Mouse (Mus musculus) myocyte (in vitro differentiated cells): ENCODE measurements around the gene Entpd7. TPM values are rescaled to one million over a fixed set of nuclear protein-coding genes. Genes with fewer than 3 reads are reported as not detected.

Experiments used
- H3K27me3 ChIP-seq: one replicate; pipeline ENCODE4 v1.6.1; 2011; ENCODE audit not compliant: control insufficient read depth, insufficient read depth, insufficient read length
- H3K36me3 ChIP-seq: one replicate; pipeline ENCODE4 v1.6.1; 2011; ENCODE audit not compliant: control insufficient read depth, insufficient read depth
- H3K4me2 ChIP-seq: one replicate; pipeline ENCODE4 v1.6.1; 2011; ENCODE audit warnings: low read depth, control low read depth
- H3K4me3 ChIP-seq: one replicate; pipeline ENCODE4 v1.5.1; 2011; ENCODE audit warnings: mild to moderate bottlenecking, control low read depth, moderate library complexity
- H3K79me2 ChIP-seq: one replicate; pipeline ENCODE4 v1.6.1; 2011; ENCODE audit not compliant: control insufficient read depth, insufficient read depth
- H3ac ChIP-seq: one replicate; pipeline ENCODE4 v1.6.1; 2011; ENCODE audit not compliant: control insufficient read depth, insufficient read length
- CEBPB ChIP-seq: IDR thresholded peaks from 2 replicates; pipeline ENCODE4 v1.6.1; 2011; ENCODE audit warnings: mild to moderate bottlenecking, moderate library complexity; ENCODE audit not compliant: poor library complexity, insufficient read depth, severe bottlenecking
- E2F4 ChIP-seq: IDR thresholded peaks from one replicate; pipeline ENCODE4 v1.6.1; 2011; ENCODE audit warnings: mild to moderate bottlenecking, control low read depth, moderate library complexity; ENCODE audit not compliant: insufficient read depth
- MAX ChIP-seq: IDR thresholded peaks from one replicate; pipeline ENCODE4 v1.6.1; 2011; ENCODE audit warnings: low read depth, mild to moderate bottlenecking, control low read depth
- MYOD1 ChIP-seq, 3 experiments: IDR thresholded peaks; one replicate each; pipeline ENCODE4 v1.6.1; 2011; ENCODE audit warnings: control low read depth in 2 of 3, low read depth in 2 of 3, mild to moderate bottlenecking in 2 of 3, moderate library complexity in 1 of 3; ENCODE audit not compliant: insufficient read length in 2 of 3, control insufficient read depth in 1 of 3
- MYOG ChIP-seq, 3 experiments: IDR thresholded peaks; one replicate each; pipeline ENCODE4 v1.6.1; 2011; ENCODE audit warnings: control low read depth in 2 of 3, low read depth in 2 of 3, mild to moderate bottlenecking in 2 of 3; ENCODE audit not compliant: insufficient read length in 2 of 3, control insufficient read depth in 1 of 3, insufficient read depth in 1 of 3
- POLR2A ChIP-seq: IDR thresholded peaks from one replicate; pipeline ENCODE4 v1.6.1; 2011; ENCODE audit warnings: low read depth, mild to moderate bottlenecking, control low read depth, moderate library complexity; ENCODE audit not compliant: insufficient read length
- POLR2AphosphoS2 ChIP-seq: IDR thresholded peaks from one replicate; pipeline ENCODE4 v1.6.1; 2011; ENCODE audit warnings: low read depth, control low read depth; ENCODE audit not compliant: insufficient read length
- REST ChIP-seq: IDR thresholded peaks from one replicate; pipeline ENCODE4 v1.6.1; 2011; ENCODE audit warnings: mild to moderate bottlenecking, control low read depth, moderate library complexity; ENCODE audit not compliant: insufficient read depth, insufficient read length
- SRF ChIP-seq: IDR thresholded peaks from one replicate; pipeline ENCODE4 v1.6.1; 2011; ENCODE audit warnings: low read depth; ENCODE audit not compliant: control insufficient read depth, insufficient read length
- TCF12 ChIP-seq: IDR thresholded peaks from one replicate; pipeline ENCODE4 v1.6.1; 2011; ENCODE audit warnings: mild to moderate bottlenecking, control low read depth; ENCODE audit not compliant: poor library complexity, insufficient read depth, severe bottlenecking
- TCF3 ChIP-seq: IDR thresholded peaks from one replicate; pipeline ENCODE4 v1.6.1; 2011; ENCODE audit warnings: low read depth, control low read depth; ENCODE audit not compliant: insufficient read length
- USF1 ChIP-seq: IDR thresholded peaks from one replicate; pipeline ENCODE4 v1.6.1; 2011; ENCODE audit warnings: low read depth, mild to moderate bottlenecking, control low read depth, moderate library complexity
- polyA plus RNA-seq: library from polyadenylated mRNA; unstranded; fragments of >200 nt; fragmentation: generic; extraction: Trizol; gene quantifications from one replicate; pipeline ENCODE4 v1.2.1, GENCODE M21; 2012; ENCODE audit warnings: missing spikeins

The Entpd7 gene
- polyA plus RNA-seq, 1 experiment, result 2.2 TPM

- Histone ChIP-seq H3K79me2 (no peaks in the 10 kb centered on the region), H3ac (no peak overlapping the region), H3K36me3 (peaks cover 6% of the 10 kb centered on the region), H3K4me2 (no peak overlapping the region), H3K27me3 (no peaks in the 10 kb centered on the region), H3K4me3 (no peak overlapping the region)
- no peak for TF ChIP-seq USF1
Measured at GRCm38 (mm10) chr19:43726510-43727146, 37.2 kb downstream of the Entpd7 start.

GRCm38 (mm10) chr19:43729296-43730036 is 40.0 kb downstream of the Entpd7 start:
- no peaks in the 10 kb centered on the region for H3K36me3 ChIP-seq
- H3K79me2 ChIP-seq, result no peaks in the 10 kb centered on the region
- H3K4me3 ChIP-seq, result no peak overlapping the region
- TF ChIP-seq TCF12, result no peak
- TF ChIP-seq POLR2AphosphoS2, result no peak
- TF ChIP-seq MYOD1 (IDR thresholded peaks at IDR 0.05; ENCODE audit: control insufficient read depth in 1 of 3, insufficient read length in 2 of 3, low read depth in 2 of 3), result no peak
- no peak for TF ChIP-seq E2F4
- no peak for TF ChIP-seq MYOG (IDR thresholded peaks at IDR 0.05; ENCODE audit: control insufficient read depth in 1 of 3, insufficient read depth in 1 of 3, insufficient read length in 2 of 3, low read depth in 2 of 3)
- TF ChIP-seq USF1, result no peak
- TF ChIP-seq CEBPB, result no peak
- TF ChIP-seq SRF, result no peak
- no peak for TF ChIP-seq TCF3
- TF ChIP-seq POLR2A, result no peak
- no peak for TF ChIP-seq MAX
- TF ChIP-seq REST, result no peak
- no peaks in the 10 kb centered on the region for H3K27me3 ChIP-seq
- no peak overlapping the region for H3K4me2 ChIP-seq
- H3ac ChIP-seq, result no peak overlapping the region

- H3K36me3 ChIP-seq, result no peaks in the 10 kb centered on the region
- no peak overlapping the region for H3K4me2 ChIP-seq
- no peak overlapping the region for H3K4me3 ChIP-seq
- no peak overlapping the region for H3ac ChIP-seq
- no peaks in the 10 kb centered on the region for H3K79me2 ChIP-seq
- TF ChIP-seq TCF3 (no peak), USF1 (no peak), E2F4 (no peak), POLR2AphosphoS2 (no peak), REST (no peak), MYOG (IDR thresholded peaks at IDR 0.05; ENCODE audit: control insufficient read depth in 1 of 3, insufficient read depth in 1 of 3, insufficient read length in 2 of 3, low read depth in 2 of 3) (no peak), SRF (no peak), CEBPB (no peak), MAX (no peak)
- no peaks in the 10 kb centered on the region for H3K27me3 ChIP-seq
Measured at GRCm38 (mm10) chr19:43730037-43730428, 40.6 kb downstream of the Entpd7 start.

GRCm38 (mm10) chr19:43731157-43731556 is 41.7 kb downstream of the Entpd7 start:
- TF ChIP-seq MYOG (IDR thresholded peaks at IDR 0.05; ENCODE audit: control insufficient read depth in 1 of 3, insufficient read depth in 1 of 3, insufficient read length in 2 of 3, low read depth in 2 of 3) (no peak), E2F4 (no peak), USF1 (no peak), SRF (no peak), REST (no peak), TCF12 (no peak), CEBPB (no peak), POLR2A (no peak), MYOD1 (IDR thresholded peaks at IDR 0.05; ENCODE audit: control insufficient read depth in 1 of 3, insufficient read length in 2 of 3, low read depth in 2 of 3) (no peak), POLR2AphosphoS2 (no peak), TCF3 (no peak), MAX (no peak)
- no peak overlapping the region for H3ac ChIP-seq
- H3K36me3 ChIP-seq, result peaks cover 9% of the 10 kb centered on the region

GRCm38 (mm10) chr19:43738409-43738808 is 48.9 kb downstream of the Entpd7 start:
- no peak overlapping the region for H3ac ChIP-seq
- no peak overlapping the region for H3K4me2 ChIP-seq
- no peaks in the 10 kb centered on the region for H3K27me3 ChIP-seq
- no peak overlapping the region for H3K4me3 ChIP-seq
- peaks cover 53% of the 10 kb centered on the region for H3K36me3 ChIP-seq
- TF ChIP-seq MYOG (IDR thresholded peaks at IDR 0.05; ENCODE audit: control insufficient read depth in 1 of 3, insufficient read depth in 1 of 3, insufficient read length in 2 of 3, low read depth in 2 of 3) (no peak), REST (no peak), SRF (no peak), POLR2AphosphoS2 (no peak)
- no peaks in the 10 kb centered on the region for H3K79me2 ChIP-seq

More at GRCm38 (mm10) chr19:43731157-43731556, 41.7 kb downstream of the Entpd7 start:
- H3K4me2 ChIP-seq, result no peak overlapping the region
- H3K4me3 ChIP-seq, result no peak overlapping the region
- H3K79me2 ChIP-seq, result no peaks in the 10 kb centered on the region
- no peaks in the 10 kb centered on the region for H3K27me3 ChIP-seq
